Mouse (Mus musculus): ENCODE measurements around the gene Cyb5r3.
"Not testable (repeated sequence)": the region's sequence is repeated elsewhere in the genome, so short reads cannot be mapped to it uniquely, and the experiment has no call there.

Gene Cyb5r3

DNA sequence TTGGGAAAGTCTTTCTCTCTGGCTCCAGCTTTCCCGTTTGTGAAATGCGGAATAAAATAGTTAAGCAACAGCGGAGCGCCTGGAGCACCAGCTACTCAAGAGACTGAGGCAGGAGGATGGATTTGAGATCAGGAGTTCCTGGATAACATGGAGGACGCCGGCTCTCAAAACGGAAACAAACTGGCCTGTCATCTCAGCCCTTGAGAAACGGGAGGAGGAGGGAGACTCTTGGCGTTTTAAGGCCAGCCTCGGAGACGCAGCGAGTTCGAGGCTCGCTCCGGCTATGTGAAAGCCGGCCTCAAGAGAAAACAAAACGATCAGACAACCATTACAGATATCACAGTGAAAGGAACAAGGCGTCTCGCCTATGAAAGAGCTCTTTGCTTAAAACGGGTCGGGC is 24.0 kb downstream of the Cyb5r3 start:
- no peak for DNase-seq (ENCODE audit: low read depth, low spot score)
- Histone ChIP-seq H3K36me3 (ENCODE audit: control insufficient read depth, insufficient read depth, low read length, poor library complexity, severe bottlenecking) (no peaks in the 10 kb centered on the region), H3K27me3 (ENCODE audit: control insufficient read depth, insufficient read depth, low read length, poor library complexity, severe bottlenecking) (no peaks in the 10 kb centered on the region)

DNA sequence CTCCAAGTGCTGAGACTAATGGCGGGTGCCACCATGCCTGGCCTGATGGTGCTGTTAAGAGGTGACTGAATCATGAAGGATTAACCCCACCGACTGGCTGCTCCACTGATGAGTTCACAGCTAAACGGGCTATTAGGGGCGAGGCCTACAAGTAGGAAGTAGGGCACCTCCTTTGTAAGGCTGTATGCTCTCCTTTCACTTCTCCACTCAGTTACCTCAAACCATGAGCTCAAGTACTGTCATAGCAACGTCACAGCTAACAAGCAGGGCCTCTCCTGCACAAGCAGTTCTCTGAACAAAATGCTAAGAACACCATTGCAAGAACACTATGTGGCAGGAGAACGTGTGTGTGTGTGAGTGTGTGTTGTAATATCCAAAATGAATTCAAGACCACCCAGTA is 26.9 kb downstream of the Cyb5r3 start:
- Histone ChIP-seq H3K27me3 (ENCODE audit: control insufficient read depth, insufficient read depth, low read length, poor library complexity, severe bottlenecking) (no peaks in the 10 kb centered on the region), H3K36me3 (ENCODE audit: control insufficient read depth, insufficient read depth, low read length, poor library complexity, severe bottlenecking) (no peaks in the 10 kb centered on the region)
- DNase-seq (ENCODE audit: low read depth, low spot score): peak; percentile 63

DNA sequence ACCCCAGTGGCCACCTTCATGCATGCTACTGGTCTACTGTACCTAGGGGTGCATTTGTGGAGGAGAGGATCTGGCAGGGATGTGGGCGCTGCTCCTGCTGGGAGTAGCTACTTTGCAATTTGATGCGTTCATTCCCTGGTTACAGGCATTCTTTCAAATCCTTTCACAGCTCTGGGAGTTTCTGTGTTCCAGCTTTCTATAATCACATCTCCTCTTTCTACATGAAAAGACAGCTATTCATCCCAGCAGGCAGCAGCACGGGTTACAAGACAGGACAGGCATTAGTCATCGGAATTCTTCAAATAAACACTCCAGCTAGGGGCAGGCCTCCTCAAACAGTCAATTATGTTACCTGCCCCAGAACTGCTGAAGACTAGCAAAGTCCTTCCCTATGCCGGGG is 29.5 kb downstream of the Cyb5r3 start:
- DNase-seq (ENCODE audit: low read depth, low spot score): no peak
- Histone ChIP-seq H3K36me3 (ENCODE audit: control insufficient read depth, insufficient read depth, low read length, poor library complexity, severe bottlenecking) (peaks cover 1% of the 10 kb centered on the region), H3K27me3 (ENCODE audit: control insufficient read depth, insufficient read depth, low read length, poor library complexity, severe bottlenecking) (no peaks in the 10 kb centered on the region)

DNA sequence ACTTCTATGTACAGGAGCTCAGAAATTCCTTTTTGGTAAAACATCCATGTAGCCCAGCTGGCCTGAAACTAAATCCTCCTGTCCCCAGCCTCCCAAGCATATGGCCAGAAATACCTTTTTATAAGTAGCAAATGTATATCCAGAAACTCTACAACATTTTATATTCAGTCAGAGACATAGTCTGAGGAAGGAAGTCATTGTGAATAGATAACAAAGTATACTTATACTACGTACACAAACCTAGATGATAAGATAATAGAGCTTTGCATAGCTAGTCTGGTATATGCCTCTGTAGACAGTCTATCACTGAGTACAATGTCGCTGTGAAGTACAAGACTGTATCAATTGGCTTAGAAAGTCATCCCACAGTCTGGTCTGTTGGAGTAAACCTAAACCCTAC is 36.7 kb downstream of the Cyb5r3 start:
- no peaks in the 10 kb centered on the region for H3K27me3 ChIP-seq (ENCODE audit: control insufficient read depth, insufficient read depth, low read length, poor library complexity, severe bottlenecking)
- H3K36me3 ChIP-seq (ENCODE audit: control insufficient read depth, insufficient read depth, low read length, poor library complexity, severe bottlenecking): peaks cover 19% of the 10 kb centered on the region
- DNase-seq (ENCODE audit: low read depth, low spot score): no peak

- DNase-seq (ENCODE audit: low read depth, low spot score): no peak
- H3K27me3 ChIP-seq (ENCODE audit: control insufficient read depth, insufficient read depth, low read length, poor library complexity, severe bottlenecking): no peaks in the 10 kb centered on the region
- peaks cover 21% of the 10 kb centered on the region for H3K36me3 ChIP-seq (ENCODE audit: control insufficient read depth, insufficient read depth, low read length, poor library complexity, severe bottlenecking)
Measured at GRCm38 (mm10) chr15:83134671-83135070, 37.7 kb downstream of the Cyb5r3 start.

- H3K36me3 ChIP-seq (ENCODE audit: control insufficient read depth, insufficient read depth, low read length, poor library complexity, severe bottlenecking): peaks cover 21% of the 10 kb centered on the region
- no peaks in the 10 kb centered on the region for H3K27me3 ChIP-seq (ENCODE audit: control insufficient read depth, insufficient read depth, low read length, poor library complexity, severe bottlenecking)
- DNase-seq (ENCODE audit: low read depth, low spot score): no peak
Measured at GRCm38 (mm10) chr15:83129530-83130231, 42.7 kb downstream of the Cyb5r3 start.

- not testable (repeated sequence) for DNase-seq (ENCODE audit: low read depth, low spot score); H3K27me3 ChIP-seq (ENCODE audit: control insufficient read depth, insufficient read depth, low read length, poor library complexity, severe bottlenecking)
- peaks cover 14% of the 10 kb centered on the region for H3K36me3 ChIP-seq (ENCODE audit: control insufficient read depth, insufficient read depth, low read length, poor library complexity, severe bottlenecking)
Measured at GRCm38 (mm10) chr15:83127037-83127436, 45.4 kb downstream of the Cyb5r3 start.

DNA sequence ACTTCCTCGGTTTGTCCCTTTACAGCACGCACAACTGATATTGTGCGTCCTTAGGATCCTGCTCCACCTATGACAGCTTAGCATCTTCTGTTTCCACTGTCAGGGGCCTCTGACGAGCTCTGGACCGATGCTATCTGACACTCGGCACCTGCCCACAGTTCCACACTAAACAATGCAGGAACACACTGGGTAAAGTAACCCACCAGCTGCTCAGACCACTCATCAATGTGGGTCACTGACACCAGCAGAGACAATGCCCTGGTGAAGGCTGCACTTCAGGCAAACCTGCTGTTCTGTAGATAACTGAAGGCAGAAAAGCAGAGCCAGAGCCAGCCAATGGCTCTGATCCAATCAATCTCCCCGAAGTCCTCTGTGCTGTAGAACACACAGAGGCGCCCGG is 45.8 kb downstream of the Cyb5r3 start:
- Histone ChIP-seq H3K36me3 (ENCODE audit: control insufficient read depth, insufficient read depth, low read length, poor library complexity, severe bottlenecking) (peaks cover 14% of the 10 kb centered on the region), H3K27me3 (ENCODE audit: control insufficient read depth, insufficient read depth, low read length, poor library complexity, severe bottlenecking) (no peaks in the 10 kb centered on the region)
- DNase-seq (ENCODE audit: low read depth, low spot score): no peak

GRCm38 (mm10) chr15:83124625-83125024 is 47.8 kb downstream of the Cyb5r3 start:
- Histone ChIP-seq H3K27me3 (ENCODE audit: control insufficient read depth, insufficient read depth, low read length, poor library complexity, severe bottlenecking) (no peaks in the 10 kb centered on the region), H3K36me3 (ENCODE audit: control insufficient read depth, insufficient read depth, low read length, poor library complexity, severe bottlenecking) (peaks cover 7% of the 10 kb centered on the region)
- DNase-seq (ENCODE audit: low read depth, low spot score): no peak

DNA sequence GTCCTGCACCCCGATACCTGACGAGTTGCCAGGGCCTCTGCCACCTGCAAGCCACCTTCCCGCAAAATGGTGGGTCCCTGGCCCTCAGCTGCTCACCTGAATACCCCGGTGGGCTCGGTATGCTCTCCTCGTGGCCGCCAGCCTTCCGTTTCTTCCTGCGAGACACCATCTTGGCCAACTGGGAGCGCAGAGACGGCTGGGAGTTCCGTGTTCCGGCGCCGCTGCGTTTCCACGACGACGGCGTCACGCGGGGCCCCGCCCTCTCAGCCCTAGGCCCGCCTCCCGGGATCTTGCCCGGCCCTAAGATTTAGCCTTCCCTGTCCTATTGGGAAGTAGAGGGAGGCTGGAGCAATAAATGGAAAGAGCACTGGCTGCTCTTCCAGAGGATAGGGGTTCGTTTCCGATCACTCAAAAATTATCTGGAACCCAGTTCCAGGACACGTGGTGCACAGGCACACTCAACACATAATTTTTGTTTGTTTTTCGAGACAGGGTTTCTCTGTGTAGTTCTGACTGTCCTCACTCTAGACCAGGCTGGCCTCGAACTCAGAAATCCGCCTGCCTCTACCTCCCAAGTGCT is 49.7 kb downstream of the Cyb5r3 start, which contains the start of gene Rrp7a:
Gene Rrp7a, minus strand, starts transcription at position 236 of the 580 bp plus-strand sequence.
- H3K36me3 ChIP-seq (ENCODE audit: control insufficient read depth, insufficient read depth, low read length, poor library complexity, severe bottlenecking): peaks cover 9% of the 10 kb centered on the region
- peak; percentile 77 for DNase-seq (ENCODE audit: low read depth, low spot score)

GRCm38 (mm10) chr15:83121709-83122565 is 50.5 kb downstream of the Cyb5r3 start:
- DNase-seq (ENCODE audit: low read depth, low spot score): peak; percentile 52
- Histone ChIP-seq H3K27me3 (ENCODE audit: control insufficient read depth, insufficient read depth, low read length, poor library complexity, severe bottlenecking) (no peaks in the 10 kb centered on the region), H3K36me3 (ENCODE audit: control insufficient read depth, insufficient read depth, low read length, poor library complexity, severe bottlenecking) (peaks cover 10% of the 10 kb centered on the region)

More for the DNA sequence above, 49.7 kb downstream of the Cyb5r3 start, which contains the start of gene Rrp7a:
- H3K27me3 ChIP-seq (ENCODE audit: control insufficient read depth, insufficient read depth, low read length, poor library complexity, severe bottlenecking): no peaks in the 10 kb centered on the region

- Histone ChIP-seq H3K27me3 (ENCODE audit: control insufficient read depth, insufficient read depth, low read length, poor library complexity, severe bottlenecking) (no peaks in the 10 kb centered on the region), H3K36me3 (ENCODE audit: control insufficient read depth, insufficient read depth, low read length, poor library complexity, severe bottlenecking) (peaks cover 14% of the 10 kb centered on the region)
- DNase-seq (ENCODE audit: low read depth, low spot score): peak; percentile 21
Measured at GRCm38 (mm10) chr15:83118360-83118759, 54.0 kb downstream of the Cyb5r3 start.

GRCm38 (mm10) chr15:83115071-83115470 is 57.3 kb downstream of the Cyb5r3 start:
- Histone ChIP-seq H3K36me3 (ENCODE audit: control insufficient read depth, insufficient read depth, low read length, poor library complexity, severe bottlenecking) (peaks cover 14% of the 10 kb centered on the region), H3K27me3 (ENCODE audit: control insufficient read depth, insufficient read depth, low read length, poor library complexity, severe bottlenecking) (no peaks in the 10 kb centered on the region)
- DNase-seq (ENCODE audit: low read depth, low spot score): no peak

DNA sequence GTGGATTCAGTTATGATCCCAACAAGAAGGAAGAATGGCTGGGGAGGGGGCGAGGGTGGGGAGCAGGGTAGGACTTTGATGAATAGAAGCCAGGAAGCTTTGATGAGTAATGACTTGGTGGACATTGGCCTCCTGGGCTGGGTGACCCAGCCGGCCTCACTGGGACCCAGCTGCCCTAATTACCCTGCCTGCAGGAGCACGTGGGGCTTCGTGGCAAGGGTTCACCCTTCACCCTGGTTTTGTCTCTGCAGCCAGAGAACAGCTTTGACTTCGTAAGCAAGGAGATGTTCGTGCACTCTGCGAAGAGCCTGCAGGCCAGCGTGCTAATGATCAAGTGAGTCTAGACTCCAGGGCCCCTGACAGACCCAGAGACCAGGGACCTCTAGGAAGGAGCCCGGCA is 58.3 kb downstream of the Cyb5r3 start:
- Histone ChIP-seq H3K36me3 (ENCODE audit: control insufficient read depth, insufficient read depth, low read length, poor library complexity, severe bottlenecking) (peaks cover 14% of the 10 kb centered on the region), H3K27me3 (ENCODE audit: control insufficient read depth, insufficient read depth, low read length, poor library complexity, severe bottlenecking) (no peaks in the 10 kb centered on the region)
- no peak for DNase-seq (ENCODE audit: low read depth, low spot score)

GRCm38 (mm10) chr15:83112898-83113297 is 59.5 kb downstream of the Cyb5r3 start:
- Histone ChIP-seq H3K36me3 (ENCODE audit: control insufficient read depth, insufficient read depth, low read length, poor library complexity, severe bottlenecking) (peaks cover 11% of the 10 kb centered on the region), H3K27me3 (ENCODE audit: control insufficient read depth, insufficient read depth, low read length, poor library complexity, severe bottlenecking) (no peaks in the 10 kb centered on the region)
- DNase-seq (ENCODE audit: low read depth, low spot score): peak; percentile 63

All from splenic B cell, adult 2 months (primary cell).